ENCODE assay signal across 9 mouse cellular contexts in genomic region chrX:72012804-72013203, GRCm38 (mm10). TPM values are rescaled to one million over a fixed set of nuclear protein-coding genes. Genes with fewer than 3 reads are reported as not detected.
DNase-seq lines count a peak whose midpoint lies in the region; ATAC-seq and TF ChIP-seq lines count a peak whose summit lies in the region.
"Had no signal": no experiment of that assay in that cellular context is flagged by ENCODE, and none has a peak within 500 bp of the region (broad histone marks: within the 10 kb centered on the region; RNA-seq: fewer than 3 reads in every experiment).

No protein-coding gene starts in this region.

- ATAC-seq in kidney, embryonic 15.5 days (replicated peaks; ENCODE audit: low FRiP score) = no peak
- ATAC-seq in forebrain, embryonic 11.5 days (replicated peaks; ENCODE audit: low FRiP score) = no peak

- peak; percentile 40 for TF ChIP-seq CTCF in kidney, adult 2 months (conservative IDR thresholded peaks at IDR 0.05; ENCODE audit: insufficient read depth, insufficient read length, low read depth, low read length)
- peak in 1 of 3 experiments; percentile 19; a peak in 2 of 6 replicates for TF ChIP-seq CTCF in MEL (IDR thresholded peaks at IDR 0.05 in 2 of 3, conservative IDR thresholded peaks at IDR 0.05 in 1 of 3; ENCODE audit: control insufficient read depth in 1 of 3, insufficient read depth in 1 of 3, low read depth in 2 of 3, low read length in 3 of 3, poor library complexity in 1 of 3, severe bottlenecking in 1 of 3)

- H3K4me2 ChIP-seq in kidney, embryonic 15.5 days = no peak overlapping the region
- no peak overlapping the region for H3K4me2 ChIP-seq in forebrain, embryonic 11.5 days (ENCODE audit: low read depth, low read length, severe bottlenecking)

- intact Hi-C loops in heart, postnatal 14 days (cut with DNase I) = loop anchor here (5.0 kb wide), 1 partner anchor 804 kb away; no protein-coding TSS in a partner anchor

- no peak overlapping the region for H3K4me3 ChIP-seq in kidney, adult 2 months (ENCODE audit: insufficient read depth, low read depth, low read length)
- no peak overlapping the region for H3K4me3 ChIP-seq in kidney, embryonic 15.5 days (replicated peaks)
- H3K4me3 ChIP-seq in MEL (ENCODE audit: control insufficient read depth in 1 of 2, insufficient read depth in 1 of 2, low read depth in 2 of 2, low read length in 2 of 2) = no peak overlapping the region
- no peak overlapping the region for H3K4me3 ChIP-seq in forebrain, embryonic 11.5 days (ENCODE audit: low read depth, low read length)

- no peaks in the 10 kb centered on the region for H3K27me3 ChIP-seq in kidney, adult 2 months (replicated peaks; ENCODE audit: control insufficient read depth, insufficient read depth, low read length)
- peaks cover 5% of the 10 kb centered on the region; the same call in 1 of the 2 replicates for H3K27me3 ChIP-seq in kidney, embryonic 15.5 days
- H3K27me3 ChIP-seq in MEL (ENCODE audit: control insufficient read depth in 1 of 2, insufficient read depth in 2 of 2, low read length in 2 of 2) = no peaks in the 10 kb centered on the region
- H3K27me3 ChIP-seq in forebrain, embryonic 11.5 days (ENCODE audit: control insufficient read depth, insufficient read depth, low read length) = no peaks in the 10 kb centered on the region

- H3K4me1 ChIP-seq in kidney, adult 2 months (ENCODE audit: control insufficient read depth, insufficient read depth, low read length) = no peaks in the 10 kb centered on the region
- H3K4me1 ChIP-seq in kidney, embryonic 15.5 days = no peaks in the 10 kb centered on the region
- H3K4me1 ChIP-seq in MEL (ENCODE audit: control insufficient read depth in 1 of 2, insufficient read depth in 2 of 2, low read length in 2 of 2) = no peaks in the 10 kb centered on the region
- H3K4me1 ChIP-seq in forebrain, embryonic 11.5 days (replicated peaks; ENCODE audit: control insufficient read depth, insufficient read depth, low read length) = no peaks in the 10 kb centered on the region

- H3K27ac ChIP-seq in kidney, adult 2 months (ENCODE audit: insufficient read depth, low read depth, low read length) = no peak overlapping the region
- no peak overlapping the region for H3K27ac ChIP-seq in kidney, embryonic 15.5 days
- H3K27ac ChIP-seq in MEL (ENCODE audit: control insufficient read depth, low read depth, low read length) = no peak overlapping the region
- no peak overlapping the region for H3K27ac ChIP-seq in forebrain, embryonic 11.5 days (ENCODE audit: low read depth, low read length)

- TF ChIP-seq POLR2A in kidney, adult 2 months (IDR thresholded peaks at IDR 0.05; ENCODE audit: low read depth, low read length) = no peak
- TF ChIP-seq POLR2A in MEL (IDR thresholded peaks at IDR 0.05; ENCODE audit: control insufficient read depth in 1 of 2, insufficient read depth in 1 of 2, low read depth in 1 of 2, low read length in 2 of 2, poor library complexity in 1 of 2) = no peak

- peak; percentile 9; the same call in 1 of the 2 replicates for TF ChIP-seq RAD21 in MEL (IDR thresholded peaks at IDR 0.05; ENCODE audit: low read depth, low read length)

- H3K79me2 ChIP-seq in MEL (ENCODE audit: control insufficient read depth, insufficient read depth, low read length, poor library complexity) = no peaks in the 10 kb centered on the region

- peak; percentile 14 for DNase-seq in kidney, adult 2 months
- DNase-seq in MEL (ENCODE audit: low read depth, low spot score) = peak; percentile 2
- peak; percentile 16 for DNase-seq in adrenal gland, postnatal 25 days
- peak; percentile 29 to 60 for DNase-seq in heart, postnatal 14 days
- DNase-seq in lung, postnatal 14 days = peak; percentile 68
- DNase-seq in thymus, postnatal 14 days = no peak
- no peak for DNase-seq in forebrain, embryonic 11.5 days (ENCODE audit: low spot score)

- no peak for TF ChIP-seq EP300 in MEL (IDR thresholded peaks at IDR 0.05; ENCODE audit: low read depth in 1 of 2, low read length in 2 of 2)

- H3K36me3 ChIP-seq in kidney, adult 2 months (ENCODE audit: control insufficient read depth, insufficient read depth, low read length) = no peaks in the 10 kb centered on the region
- no peaks in the 10 kb centered on the region for H3K36me3 ChIP-seq in kidney, embryonic 15.5 days
- H3K36me3 ChIP-seq in MEL (ENCODE audit: control insufficient read depth in 1 of 2, insufficient read depth in 2 of 2, low read length in 2 of 2) = no peaks in the 10 kb centered on the region
- no peaks in the 10 kb centered on the region for H3K36me3 ChIP-seq in forebrain, embryonic 11.5 days (ENCODE audit: control insufficient read depth, insufficient read depth, low read length)

- no peak overlapping the region for H3K9ac ChIP-seq in kidney, embryonic 15.5 days
- H3K9ac ChIP-seq in MEL (ENCODE audit: control insufficient read depth, low read depth, low read length, poor library complexity, severe bottlenecking) = no peak overlapping the region
- no peak overlapping the region for H3K9ac ChIP-seq in forebrain, embryonic 11.5 days (ENCODE audit: low read length)

- no peaks in the 10 kb centered on the region for H3K9me3 ChIP-seq in kidney, embryonic 15.5 days (replicated peaks)
- H3K9me3 ChIP-seq in MEL (replicated peaks; ENCODE audit: insufficient read depth, low read length) = no peaks in the 10 kb centered on the region
- H3K9me3 ChIP-seq in forebrain, embryonic 11.5 days (ENCODE audit: control insufficient read depth, low read length) = no peaks in the 10 kb centered on the region

- 23% methylated on average over 3 of the region's 3 CpGs for WGBS in kidney, adult 2 months
- WGBS in kidney, embryonic 15.5 days = 38% methylated on average over 3 of the region's 3 CpGs
- 32% methylated on average over 3 of the region's 3 CpGs for WGBS in forebrain, embryonic 11.5 days

TF ChIP-seq in MEL, 35 proteins besides CTCF, POLR2A, EP300 and RAD21:
- TF ChIP-seq MAZ (IDR thresholded peaks at IDR 0.05; ENCODE audit: low read depth, low read length) (no peak), NELFE (IDR thresholded peaks at IDR 0.05; ENCODE audit: low read depth, low read length) (no peak), TCF12 (IDR thresholded peaks at IDR 0.05; ENCODE audit: low read depth, low read length) (no peak), POLR2AphosphoS5 (IDR thresholded peaks at IDR 0.05; ENCODE audit: borderline replicate concordance, low read depth, low read length) (no peak)

RNA-seq across cellular contexts. Expression of gene Cnga2, which starts 21.2 kb away (rescaled TPM):
- not detected in 2 replicates for polyA plus RNA-seq in kidney, adult 2 months (2012; rRNA removed)
- 0.09 and 0.17 TPM in 2 replicates for polyA plus RNA-seq in kidney, embryonic 15.5 days (2015; fragmentation: Nextera tagmentation; extraction: Ambion mirVana)
- total RNA-seq in MEL (2012; rRNA removed) = not detected in 2 replicates
- polyA plus RNA-seq in MEL (2012; ENCODE audit: insufficient read depth in 1 of 2, insufficient read length in 2 of 2, low read depth in 1 of 2, low replicate concordance in 2 of 2, missing spikeins in 1 of 2) = not detected
- total RNA-seq in adrenal gland, postnatal 25 days (2021) = 0.15 TPM in 1 of 2 replicates, not detected in the other
- total RNA-seq in heart, postnatal 14 days (2021) = under 1 TPM; 0.12 to 0.56 TPM
- 0.36 TPM in 1 of 2 replicates, not detected in the other for polyA plus RNA-seq in forebrain, embryonic 11.5 days (2014; fragmentation: Nextera tagmentation; extraction: Ambion mirVana)
- total RNA-seq: neutrophil, adult 5-6 weeks had no signal

RNA-seq across cellular contexts. Expression of gene Fate1, which starts 40.0 kb away (rescaled TPM):
- polyA plus RNA-seq in kidney, adult 2 months (2012; rRNA removed) = not detected in 2 replicates
- not detected in 2 replicates for polyA plus RNA-seq in kidney, embryonic 15.5 days (2015; fragmentation: Nextera tagmentation; extraction: Ambion mirVana)
- not detected in 2 replicates for total RNA-seq in MEL (2012; rRNA removed)
- not detected for polyA plus RNA-seq in MEL (2012; ENCODE audit: insufficient read depth in 1 of 2, insufficient read length in 2 of 2, low read depth in 1 of 2, low replicate concordance in 2 of 2, missing spikeins in 1 of 2)
- not detected in 2 replicates for total RNA-seq in adrenal gland, postnatal 25 days (2021)
- not detected for total RNA-seq in heart, postnatal 14 days (2021)
- polyA plus RNA-seq in forebrain, embryonic 11.5 days (2014; fragmentation: Nextera tagmentation; extraction: Ambion mirVana) = not detected in 2 replicates
- total RNA-seq: neutrophil, adult 5-6 weeks had no signal

RNA-seq across cellular contexts. Expression of gene Prrg3, which starts 50.4 kb away (rescaled TPM):
- polyA plus RNA-seq in kidney, adult 2 months (2012; rRNA removed) = 1.1 and 1.2 TPM in 2 replicates
- 11.0 and 11.5 TPM in 2 replicates for polyA plus RNA-seq in kidney, embryonic 15.5 days (2015; fragmentation: Nextera tagmentation; extraction: Ambion mirVana)
- total RNA-seq in MEL (2012; rRNA removed) = not detected in 2 replicates
- polyA plus RNA-seq in MEL (2012; ENCODE audit: insufficient read depth in 1 of 2, insufficient read length in 2 of 2, low read depth in 1 of 2, low replicate concordance in 2 of 2, missing spikeins in 1 of 2) = not detected
- total RNA-seq in adrenal gland, postnatal 25 days (2021) = 12.3 and 15.7 TPM in 2 replicates
- 10 to 100 TPM; 17.3 to 21.6 TPM for total RNA-seq in heart, postnatal 14 days (2021)
- 7.9 and 9.9 TPM in 2 replicates for polyA plus RNA-seq in forebrain, embryonic 11.5 days (2014; fragmentation: Nextera tagmentation; extraction: Ambion mirVana)
- total RNA-seq: neutrophil, adult 5-6 weeks had no signal

Comparison
In these comparisons a context has a peak if more than half of its experiments do, and no peak if none do; other contexts are left out.
1. DNase-seq: peak in kidney, adult 2 months (single experiment), MEL (single experiment), adrenal gland, postnatal 25 days (single experiment), heart, postnatal 14 days (2 of 2) and lung, postnatal 14 days (single experiment); none in thymus, postnatal 14 days (single experiment) and forebrain, embryonic 11.5 days (single experiment).